Mouse (Mus musculus) T-cell, adult 2 months (primary cell): ENCODE measurements around the gene S1pr5.
A peak's percentile ranks its signal among the peaks of the same experiment; 100 is the strongest.
"Not testable (repeated sequence)": the region's sequence is repeated elsewhere in the genome, so short reads cannot be mapped to it uniquely, and the experiment has no call there.

Source experiments
- DNase-seq: peaks from one replicate; pipeline ENCODE4 v3.0.0; 2022; ENCODE audit warnings: low spot score

S1pr5 gene

GRCm38 (mm10) chr9:21237368-21238003 is 10.8 kb downstream of the S1pr5 start:
- peak; percentile 41 for DNase-seq

DNA sequence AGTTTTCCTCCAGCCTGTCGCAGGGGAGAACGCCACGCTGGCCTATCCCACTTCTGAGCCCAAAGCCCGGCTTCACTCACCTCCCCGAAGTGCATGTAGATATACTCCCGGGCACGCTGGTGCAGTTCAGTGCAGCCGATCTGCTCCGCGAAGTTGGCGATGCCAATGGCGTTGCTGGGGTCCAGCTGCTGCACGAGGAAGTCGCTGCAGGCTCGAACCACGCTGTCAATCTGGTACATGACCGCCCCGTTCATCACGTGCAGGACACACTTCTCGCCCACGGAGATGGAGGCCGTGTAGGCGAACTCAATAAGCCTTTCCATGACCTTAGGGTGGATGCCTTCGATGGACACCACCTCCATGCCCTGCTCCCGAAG is 11.3 kb downstream of the S1pr5 start:
- no peak for DNase-seq

GRCm38 (mm10) chr9:21235341-21235740 is 12.9 kb downstream of the S1pr5 start:
- DNase-seq = peak; percentile 41

GRCm38 (mm10) chr9:21233805-21234204 is 14.4 kb downstream of the S1pr5 start:
- no peak for DNase-seq

DNA sequence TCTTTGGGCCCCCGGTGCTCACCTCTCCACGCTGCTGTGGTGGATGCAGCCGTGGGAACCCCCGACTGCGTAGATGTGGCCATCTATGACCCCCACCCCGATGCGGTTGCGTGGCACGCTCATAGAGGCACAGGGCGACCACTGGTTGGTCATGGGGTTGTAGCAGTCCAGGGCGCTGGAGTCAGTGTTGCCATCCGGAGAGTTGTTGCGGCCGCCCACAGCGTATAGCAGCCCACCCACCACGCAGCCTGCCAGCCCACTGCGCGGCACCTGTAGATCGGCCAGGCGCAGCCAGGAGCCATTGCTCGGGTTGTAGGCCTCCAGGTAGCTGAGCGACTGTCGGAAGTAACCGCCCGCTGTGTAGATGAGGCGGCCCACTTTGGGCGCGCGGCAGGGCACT is 14.9 kb downstream of the S1pr5 start:
- DNase-seq = no peak

- no peak for DNase-seq
Observed at GRCm38 (mm10) chr9:21232867-21233266, 15.4 kb downstream of the S1pr5 start.

- DNase-seq = no peak
Observed at GRCm38 (mm10) chr9:21231551-21231950, 16.7 kb downstream of the S1pr5 start.

DNA sequence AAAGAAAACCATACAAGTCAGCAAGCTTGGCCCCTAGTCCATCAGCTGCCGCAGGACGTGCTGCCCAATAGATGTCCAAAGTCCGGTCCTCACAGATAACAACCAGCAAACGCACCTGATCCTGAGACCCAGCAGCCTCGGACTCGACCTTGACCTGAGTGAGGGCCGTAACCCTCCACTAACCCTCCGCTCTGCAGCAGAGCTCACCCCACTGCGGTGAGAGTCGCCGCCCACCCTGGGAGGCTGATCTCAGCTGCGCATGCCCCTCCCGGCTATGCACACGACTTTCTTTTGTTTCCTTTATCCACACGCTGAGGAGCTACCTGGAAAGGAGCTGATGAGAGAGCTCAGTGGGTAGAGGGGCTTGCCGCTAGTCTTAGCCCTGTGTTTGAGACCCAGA is 20.9 kb downstream of the S1pr5 start:
- no peak for DNase-seq

DNA sequence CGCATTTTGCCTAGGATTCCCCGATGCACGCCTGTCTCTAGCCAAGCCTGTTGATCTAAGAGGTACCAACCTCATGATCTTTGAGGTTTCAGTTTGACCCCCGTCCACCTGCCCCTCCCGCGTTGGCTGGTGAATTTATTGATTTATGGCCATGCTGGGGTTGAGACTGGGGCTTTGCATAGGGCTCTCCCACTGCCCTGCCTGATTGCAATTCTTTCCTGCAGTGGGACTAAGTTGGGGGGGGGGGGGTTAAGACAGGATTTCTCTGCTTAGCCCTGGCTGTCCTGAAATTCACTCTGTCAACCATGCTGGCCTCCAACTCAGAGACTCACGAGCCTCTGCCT is 22.9 kb downstream of the S1pr5 start:
- DNase-seq = no peak

DNA sequence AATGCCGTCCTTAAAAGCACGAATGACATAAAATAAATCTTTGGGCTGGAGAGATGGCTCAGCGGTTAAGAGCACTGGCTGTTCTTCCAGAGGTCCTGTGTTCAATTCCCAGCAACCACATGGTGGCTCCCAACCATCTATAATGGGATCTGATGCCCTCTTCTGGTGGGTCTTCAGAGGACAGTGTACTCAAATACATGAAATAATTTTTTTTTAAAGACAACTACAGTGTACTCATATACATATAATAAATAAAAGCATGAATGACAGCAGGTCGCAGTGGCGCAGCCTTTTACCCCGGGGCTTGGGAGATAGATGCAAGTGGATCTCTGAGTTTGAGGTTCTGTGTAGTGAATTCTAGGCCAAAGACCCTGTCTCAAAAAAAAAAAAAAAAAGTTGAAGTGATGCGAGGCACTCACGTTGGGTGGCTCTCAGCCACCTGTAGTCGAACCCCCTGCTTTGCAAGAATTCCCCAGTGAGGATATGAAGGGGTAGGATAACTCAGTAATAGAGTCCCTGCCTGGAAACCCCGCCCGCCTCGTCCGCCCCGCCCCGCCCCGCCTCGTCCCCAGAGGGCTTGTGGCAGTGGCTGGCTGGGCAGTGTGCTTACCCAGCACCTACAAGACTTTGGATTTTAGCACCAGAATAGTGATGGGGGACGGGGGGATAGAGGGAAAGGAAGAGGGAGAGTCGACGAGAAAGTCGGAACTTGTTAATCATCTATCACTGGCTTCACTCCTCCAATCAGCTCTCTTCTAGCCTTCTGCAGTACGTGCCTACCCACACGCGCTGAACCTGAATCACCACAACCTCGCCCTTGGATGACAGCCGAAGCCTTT is 23.4 kb downstream of the S1pr5 start:
- DNase-seq = no peak

DNA sequence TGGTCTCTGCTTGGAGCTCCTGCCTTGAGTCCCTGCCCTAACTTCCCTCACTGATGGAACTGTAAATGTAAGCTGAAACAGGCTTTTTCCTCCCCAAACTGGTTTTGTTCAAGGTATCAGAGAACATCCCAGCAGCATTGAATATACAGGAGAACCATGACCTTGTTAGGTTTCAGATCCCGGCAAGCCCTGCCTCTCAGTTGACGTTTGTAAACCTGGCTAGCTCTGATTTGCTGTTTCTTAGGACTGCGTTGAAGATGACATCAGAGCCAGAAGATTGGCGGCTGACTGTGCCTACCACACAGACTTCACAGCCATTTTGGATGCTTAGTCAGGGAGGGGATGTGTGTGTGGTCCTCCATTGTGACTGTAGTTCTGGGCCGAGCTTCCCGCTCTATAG is 24.3 kb downstream of the S1pr5 start:
- no peak for DNase-seq

DNA sequence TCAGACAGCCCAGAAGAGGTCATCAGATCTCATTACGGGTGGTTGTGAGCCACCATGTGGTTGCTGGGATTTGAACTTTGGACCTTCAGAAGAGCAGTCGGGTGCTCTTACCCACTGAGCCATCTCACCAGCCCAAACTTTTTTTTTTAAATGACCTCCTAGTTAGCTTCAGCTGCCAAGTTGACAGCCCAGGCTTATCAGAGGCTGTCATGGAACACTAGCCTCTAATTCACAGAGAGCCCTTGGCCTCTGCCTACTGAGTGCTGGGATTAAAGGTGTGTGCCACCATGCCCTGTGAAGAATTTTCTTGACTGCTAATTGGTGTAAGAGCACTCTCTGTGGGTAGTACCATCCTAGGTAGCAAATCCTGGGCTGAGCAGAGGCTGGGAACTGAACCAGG is 24.8 kb downstream of the S1pr5 start:
- not testable (repeated sequence) for DNase-seq

- peak; percentile 67 for DNase-seq
Observed at GRCm38 (mm10) chr9:21221383-21221929, 26.8 kb downstream of the S1pr5 start.

- DNase-seq = peak; percentile 89
Observed at GRCm38 (mm10) chr9:21220490-21221382, 27.5 kb downstream of the S1pr5 start.

DNA sequence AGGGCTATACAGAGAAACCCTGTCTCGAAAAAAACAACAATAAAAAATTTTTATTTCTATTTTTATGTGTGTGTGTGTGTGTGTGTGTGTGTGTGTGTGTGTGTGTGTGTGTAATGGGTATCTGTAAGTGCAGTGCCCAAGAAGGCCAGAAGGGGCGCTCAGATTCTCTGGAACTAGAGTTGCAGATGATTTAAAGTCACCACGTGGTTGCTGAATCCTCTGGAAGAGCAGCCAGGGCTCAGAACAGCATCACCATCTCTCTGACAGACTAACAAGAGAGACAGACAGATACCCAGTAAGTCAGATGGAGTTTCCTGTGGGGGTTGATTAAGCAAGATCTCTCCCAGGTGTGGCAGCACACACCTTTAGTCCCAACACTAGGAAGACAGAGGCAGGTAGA is 28.4 kb downstream of the S1pr5 start:
- peak; percentile 34 for DNase-seq

DNA sequence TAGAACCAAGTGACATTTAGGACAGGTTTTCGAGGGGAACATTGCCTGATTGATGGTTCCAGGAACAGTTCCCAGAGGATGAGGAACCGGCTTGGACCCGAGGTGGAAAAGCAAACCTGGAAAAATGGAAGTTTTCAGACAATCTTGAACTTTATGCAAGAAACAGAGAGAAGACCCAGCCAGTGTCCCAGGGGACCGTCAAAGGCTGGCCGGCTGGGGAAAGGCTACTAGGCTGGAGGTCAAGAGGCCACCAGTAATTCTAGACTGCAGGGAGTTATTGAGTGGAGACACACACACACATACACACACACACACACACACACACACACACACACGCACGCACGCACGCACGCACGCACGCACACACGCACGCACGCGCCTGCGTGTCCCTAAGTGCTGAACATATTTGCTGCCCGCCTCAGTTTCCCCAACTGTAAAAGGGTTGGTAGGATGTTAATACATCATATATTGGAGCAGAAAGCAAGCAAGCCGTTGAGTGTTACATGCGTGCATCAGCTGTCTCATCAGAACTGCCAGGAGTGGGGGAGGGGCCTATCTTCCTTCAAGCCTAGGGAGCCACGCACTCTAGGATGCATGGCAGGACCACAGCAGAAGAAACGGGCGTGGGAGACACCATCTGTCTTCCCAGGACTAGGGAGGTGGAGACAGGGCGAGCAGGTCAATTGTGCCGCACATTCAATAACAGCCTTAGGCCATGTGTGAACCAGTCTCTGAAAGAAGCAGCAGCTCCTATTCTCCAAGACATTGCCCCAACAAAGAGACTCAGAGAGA is 32.0 kb downstream of the S1pr5 start:
- no peak for DNase-seq

- no peak for DNase-seq
Observed at GRCm38 (mm10) chr9:21213617-21214190, 34.5 kb downstream of the S1pr5 start.

DNA sequence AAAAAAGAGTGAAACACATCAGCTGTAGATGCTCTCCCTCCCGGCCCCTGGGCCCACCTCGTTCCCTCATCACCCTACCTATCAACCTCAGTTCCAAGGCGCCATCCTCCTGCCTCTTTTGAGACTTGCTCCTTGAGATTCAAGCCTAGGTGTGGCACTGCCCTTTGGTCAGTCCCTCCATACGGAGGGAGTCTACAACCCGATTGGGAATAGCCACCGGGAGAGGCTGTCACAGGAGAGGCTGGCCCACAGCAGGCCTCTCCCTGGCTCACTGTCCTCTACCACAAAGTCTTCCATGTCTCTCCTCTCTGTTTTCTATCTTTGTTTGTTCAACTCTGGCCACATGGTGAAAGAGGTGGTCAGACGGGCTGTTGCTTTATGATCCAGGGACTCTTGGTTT is 36.6 kb downstream of the S1pr5 start:
- no peak for DNase-seq

DNA sequence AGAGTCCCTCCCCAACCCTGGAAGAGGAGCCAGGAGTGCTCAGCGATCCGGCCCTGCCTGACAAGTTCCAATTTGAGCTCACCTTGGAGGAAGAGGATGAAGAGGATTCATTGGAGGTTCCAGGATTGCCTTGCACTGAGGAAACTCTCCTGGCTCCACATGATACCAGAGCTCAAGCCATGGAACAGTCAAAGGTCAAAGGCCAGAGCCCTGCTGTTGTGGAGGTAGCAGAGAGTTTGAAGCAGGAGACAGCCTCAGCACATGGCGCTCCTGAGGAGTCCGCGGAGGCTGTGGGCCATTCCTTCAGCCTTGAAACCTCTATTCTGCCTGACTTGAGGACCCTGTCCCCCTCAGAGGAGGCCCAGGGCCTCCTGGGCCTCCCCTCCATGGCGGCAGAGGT is 37.4 kb downstream of the S1pr5 start:
- no peak for DNase-seq

- no peak for DNase-seq
Observed at GRCm38 (mm10) chr9:21208626-21209025, 39.6 kb downstream of the S1pr5 start.

DNA sequence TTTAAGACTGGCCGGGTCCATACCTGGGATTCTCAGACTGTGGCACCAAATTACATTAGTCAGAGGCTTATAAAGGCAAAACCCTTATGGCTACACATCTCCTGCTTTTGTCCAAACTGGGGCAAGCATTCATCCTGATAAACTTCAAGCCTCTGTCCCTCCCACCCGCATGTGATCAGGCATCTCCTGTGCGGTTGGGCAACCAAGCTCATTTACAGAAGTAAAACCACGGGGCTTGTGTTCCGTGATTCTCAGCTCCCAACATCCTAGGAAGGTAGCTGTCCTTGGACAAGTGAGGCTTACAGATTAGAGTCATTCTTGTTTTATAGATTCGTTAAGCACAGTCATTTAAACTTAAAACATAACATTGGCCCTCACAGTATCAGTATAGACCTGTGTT is 41.4 kb downstream of the S1pr5 start:
- DNase-seq = no peak
